Mouse (Mus musculus) liver, postnatal 0 days (tissue): ENCODE measurements around the gene Cox15.

Experiments
- CTCF ChIP-seq: sonication (generic); IDR thresholded peaks from 2 replicates; pipeline ENCODE4 v1.5.1; 2016; ENCODE audit warnings: antibody characterized with exemption, low read depth
- EP300 ChIP-seq: IDR thresholded peaks from 2 replicates; pipeline ENCODE4 v1.6.1; 2016; ENCODE audit warnings: antibody characterized with exemption, low read depth, mild to moderate bottlenecking

GRCm38 (mm10) chr19:43747877-43748276 lies 4.9 kb downstream of the Cox15 start:
- TF ChIP-seq CTCF (no peak), EP300 (no peak)
